Mouse (Mus musculus) megakaryocyte-erythroid progenitor cell, adult 5-6 weeks (primary cell): ENCODE data around the gene Cpvl. TPM values are rescaled to one million over a fixed set of nuclear protein-coding genes. Genes with fewer than 3 reads are reported as not detected.

Experiments used
- ATAC-seq: replicated peaks from 2 replicates; pipeline ENCODE4 v1.8.0; 2016; ENCODE audit warnings: mild to moderate bottlenecking, inconsistent platforms; ENCODE audit not compliant: severe bottlenecking, poor library complexity, low FRiP score, low TSS enrichment
- total RNA-seq, 2 experiments: library from RNA; stranded (forward) in 1 of 2; stranded (reverse) in 1 of 2; fragments of 200-1000, 215-1000 nt in 1 of 2; fragments of >200 nt in 1 of 2; fragmentation: Nextera tagmentation in 1 of 2; gene quantifications; 2 replicates each; pipeline ENCODE4 v1.2.3; 2014 to 2017

The Cpvl gene
- total RNA-seq, 2 experiments from 2014 or later = not detected

DNA sequence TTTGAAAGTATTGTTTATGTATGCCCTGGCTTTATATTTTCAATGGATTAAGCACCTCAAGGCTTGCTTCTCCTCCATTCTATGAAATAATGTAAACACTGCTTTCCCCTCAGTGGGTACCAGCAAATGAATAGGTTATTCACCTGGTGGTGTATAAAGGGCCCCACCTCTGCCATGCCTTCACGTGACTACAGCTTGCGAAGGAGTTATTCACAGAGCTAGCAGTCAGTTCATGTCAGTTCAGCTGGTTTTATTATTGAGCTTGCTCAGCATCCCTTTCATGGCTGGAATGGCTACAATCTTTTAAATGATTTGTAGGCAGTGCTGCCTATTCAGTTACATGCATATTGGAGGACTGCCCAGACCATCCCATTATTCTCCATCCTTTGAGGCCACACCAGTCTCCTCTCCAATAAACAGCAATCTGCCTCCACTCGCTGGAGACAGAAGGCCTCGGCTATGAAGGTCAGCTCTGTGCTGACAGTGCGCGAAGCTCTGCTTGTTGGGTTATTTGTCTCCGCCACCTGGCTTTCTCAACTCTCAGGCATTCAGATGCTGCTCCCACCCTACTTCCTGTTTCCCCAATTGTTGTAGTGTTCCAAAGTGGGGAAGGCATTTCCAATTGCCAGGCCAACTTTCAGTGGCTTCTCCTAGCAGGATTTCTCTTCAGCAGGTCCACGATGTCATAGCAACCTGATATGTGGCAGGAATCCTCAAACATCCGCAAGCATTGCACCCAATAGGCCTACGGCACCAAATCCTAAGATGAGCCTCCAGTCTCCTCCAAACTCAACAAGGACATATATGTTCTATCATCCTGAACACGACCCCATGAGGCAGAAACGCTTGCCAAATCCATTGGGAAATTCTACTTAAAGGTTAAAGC, 123.3 kb downstream of the Cpvl start:
- ATAC-seq = no peak

DNA sequence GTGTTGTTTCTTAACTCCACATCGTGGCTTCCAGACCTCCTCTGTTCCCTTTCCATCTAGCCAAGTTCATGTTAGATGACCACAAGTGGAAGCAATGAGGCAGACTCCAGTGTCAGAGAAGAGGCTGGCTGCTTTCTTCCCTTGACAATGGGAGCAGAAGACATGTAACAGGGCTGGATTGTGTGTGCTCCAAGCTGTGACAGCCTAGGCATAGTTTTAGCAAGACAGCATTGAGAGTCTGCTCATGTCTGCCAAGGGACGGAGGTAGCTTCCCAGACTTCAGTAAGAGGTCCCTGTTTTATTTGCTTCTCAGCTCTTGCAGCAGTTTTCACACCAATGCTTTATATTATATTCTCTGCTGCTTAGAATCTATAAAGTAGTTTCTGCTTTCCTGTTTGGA, 124.2 kb downstream of the Cpvl start:
- no peak for ATAC-seq

DNA sequence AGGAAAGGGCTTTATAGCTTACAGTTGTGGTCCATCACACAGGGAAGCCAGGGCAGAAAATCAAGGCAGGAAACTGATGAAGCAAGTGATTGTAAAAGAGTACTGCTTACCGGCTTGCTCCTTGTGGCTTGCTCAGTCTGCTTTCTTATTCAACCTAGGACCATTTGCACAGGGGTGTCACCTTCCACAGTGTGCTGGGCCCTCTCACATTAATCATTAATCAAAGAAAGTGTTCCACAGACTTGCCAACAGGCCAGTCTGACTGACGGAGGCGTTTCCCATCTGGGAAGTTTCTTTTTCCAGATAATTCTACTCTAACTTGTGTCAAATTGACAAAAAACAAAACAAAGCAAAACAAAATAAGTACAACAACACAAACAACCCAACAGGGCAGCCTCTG, 124.9 kb downstream of the Cpvl start:
- no peak for ATAC-seq

- ATAC-seq = no peak
Observed at GRCm38 (mm10) chr6:53844626-53845025, 133.8 kb downstream of the Cpvl start.

DNA sequence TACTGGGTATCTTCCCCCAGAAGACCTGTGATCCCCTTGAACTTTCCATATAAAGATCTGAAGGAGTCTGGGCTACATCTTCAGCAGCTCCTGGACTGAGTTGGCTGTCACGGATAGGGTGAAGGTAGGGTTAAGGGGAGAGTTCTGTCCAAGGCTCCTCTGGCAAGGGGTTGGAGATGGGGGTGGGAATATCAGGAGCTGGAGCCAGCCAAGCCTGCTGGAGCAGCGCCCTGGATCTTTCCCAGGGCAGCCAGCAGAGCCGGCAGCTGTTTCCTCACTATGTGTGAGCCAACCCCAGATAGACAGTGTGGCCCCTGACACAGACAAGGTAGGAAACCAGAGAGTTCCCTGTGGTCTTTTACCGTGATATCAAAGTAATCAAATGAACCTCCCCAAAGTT, 153.3 kb downstream of the Cpvl start:
- ATAC-seq = no peak

Other genes with a start within 250 kb of the Cpvl start
- gene Tril, start 157.8 kb downstream of the Cpvl start, total RNA-seq (2014; fragmentation: Nextera tagmentation) = not detected in 2 replicates
- gene Tril, start 157.8 kb downstream of the Cpvl start, total RNA-seq (2017) = not detected in 2 replicates
- 4.5 and 5.1 TPM in 2 replicates for gene Chn2, start 60.9 kb upstream of the Cpvl start, total RNA-seq (2014; fragmentation: Nextera tagmentation)
- 1.9 and 2.4 TPM in 2 replicates for gene Chn2, start 60.9 kb upstream of the Cpvl start, total RNA-seq (2017)